Mouse (Mus musculus) forebrain, embryonic 10.5 days (tissue): ENCODE data around the gene Gm9964. TPM values are rescaled to one million over a fixed set of nuclear protein-coding genes. Genes with fewer than 3 reads are reported as not detected.
"Not testable (repeated sequence)": the region's sequence is repeated elsewhere in the genome, so short reads cannot be mapped to it uniquely, and the experiment has no call there.

Experiments used
- DNase-seq: peaks from one replicate; pipeline ENCODE4 v3.0.0-alpha.2; 2017; ENCODE audit warnings: low spot score; ENCODE audit errors: extremely low spot score
- H3K27ac ChIP-seq: fragments of 300-500 bp; sonication (generic); 2 replicates; pipeline ENCODE4 v1.5.1; 2016; ENCODE audit warnings: mild to moderate bottlenecking
- H3K27me3 ChIP-seq: fragments of 300-500 bp; sonication (generic); 2 replicates; pipeline ENCODE4 v1.6.1; 2016; ENCODE audit warnings: mild to moderate bottlenecking; ENCODE audit not compliant: poor library complexity, severe bottlenecking
- H3K36me3 ChIP-seq: fragments of 300-500 bp; sonication (generic); replicated peaks from 2 replicates; pipeline ENCODE4 v1.6.1; 2016; ENCODE audit warnings: mild to moderate bottlenecking, moderate library complexity
- H3K4me1 ChIP-seq: fragments of 300-500 bp; sonication (generic); 2 replicates; pipeline ENCODE4 v1.6.1; 2016
- H3K4me3 ChIP-seq: fragments of 300-500 bp; sonication (generic); 2 replicates; pipeline ENCODE4 v1.5.1; 2016; ENCODE audit warnings: mild to moderate bottlenecking, moderate library complexity
- H3K9me3 ChIP-seq: fragments of 300-500 bp; sonication (generic); 2 replicates; pipeline ENCODE4 v1.6.1; 2016; ENCODE audit warnings: mild to moderate bottlenecking, moderate library complexity
- WGBS: fragments of 180-500 bp; shearing (Covaris S2); methylation state at CpG from one replicate; pipeline ENCODE4 v1.1.7; 2016; 5-methylcytosine and 5-hydroxymethylcytosine counted together
- polyA plus RNA-seq: library from polyadenylated mRNA; unstranded; fragments of >200 nt; fragmentation: Nextera tagmentation; extraction: Ambion mirVana; gene quantifications from 2 replicates; pipeline ENCODE4 v1.2.1, GENCODE M21; 2016

Gene Gm9964
- polyA plus RNA-seq, 1 experiment from 2014 or later = not detected

DNA sequence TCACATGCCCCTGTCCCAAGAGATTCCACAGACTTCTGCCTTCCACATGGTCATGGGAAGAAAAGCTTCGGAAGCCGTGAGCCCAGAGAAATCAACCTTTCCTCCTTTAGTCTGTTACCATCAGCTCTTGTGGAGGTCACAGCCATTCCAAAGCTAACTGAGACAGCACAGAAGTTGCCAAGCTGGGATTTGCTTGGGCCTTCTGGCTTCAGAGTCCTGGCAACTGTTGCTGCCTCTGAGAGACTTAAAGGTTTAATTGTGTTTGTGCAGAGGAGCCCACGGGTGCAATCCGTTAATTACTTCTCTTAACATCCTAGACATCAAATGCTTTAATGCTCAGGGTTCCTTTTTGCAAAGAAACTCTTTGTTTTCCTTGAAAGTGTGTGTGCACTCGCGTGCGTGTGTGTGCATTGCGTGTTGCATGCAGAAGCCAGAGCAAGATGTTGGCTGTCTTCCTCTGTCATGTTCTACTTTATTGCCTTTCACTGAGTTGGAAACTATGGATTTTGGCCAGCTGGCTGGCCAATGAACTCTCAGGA is 20.2 kb upstream of the Gm9964 start:
- no peaks in the 10 kb centered on the region for H3K9me3 ChIP-seq
- H3K27ac ChIP-seq = no peak overlapping the region
- WGBS = 79% methylated on average over 8 of the region's 8 CpGs
- no peak for DNase-seq
- no peaks in the 10 kb centered on the region for H3K36me3 ChIP-seq
- H3K27me3 ChIP-seq = no peaks in the 10 kb centered on the region
- H3K4me3 ChIP-seq = no peak overlapping the region
- peaks cover 11% of the 10 kb centered on the region for H3K4me1 ChIP-seq

DNA sequence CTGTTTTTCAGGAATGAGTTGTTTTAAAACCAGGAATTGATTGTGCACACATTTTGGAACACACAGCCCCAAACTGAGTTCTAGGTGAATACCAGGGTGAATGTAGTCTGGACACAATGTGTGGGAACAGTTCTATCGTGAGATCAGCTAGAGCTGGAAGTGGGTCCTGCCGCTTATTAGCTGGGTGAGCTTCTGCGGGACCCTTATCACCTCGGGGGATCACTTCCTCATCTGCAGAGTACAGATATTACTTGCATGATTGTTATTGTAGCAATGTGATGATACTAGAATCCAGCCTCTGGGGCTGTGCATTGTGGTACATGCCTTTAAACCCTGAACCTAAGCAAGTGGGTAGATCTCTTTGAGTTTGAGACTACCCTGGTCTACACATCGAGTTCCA is 13.8 kb upstream of the Gm9964 start:
- H3K36me3 ChIP-seq = no peaks in the 10 kb centered on the region
- 90% methylated on average over 5 of the region's 5 CpGs for WGBS
- DNase-seq = no peak
- no peak overlapping the region for H3K4me3 ChIP-seq
- H3K27ac ChIP-seq = no peak overlapping the region
- peaks cover 32% of the 10 kb centered on the region for H3K4me1 ChIP-seq
- no peaks in the 10 kb centered on the region for H3K9me3 ChIP-seq
- no peaks in the 10 kb centered on the region for H3K27me3 ChIP-seq

DNA sequence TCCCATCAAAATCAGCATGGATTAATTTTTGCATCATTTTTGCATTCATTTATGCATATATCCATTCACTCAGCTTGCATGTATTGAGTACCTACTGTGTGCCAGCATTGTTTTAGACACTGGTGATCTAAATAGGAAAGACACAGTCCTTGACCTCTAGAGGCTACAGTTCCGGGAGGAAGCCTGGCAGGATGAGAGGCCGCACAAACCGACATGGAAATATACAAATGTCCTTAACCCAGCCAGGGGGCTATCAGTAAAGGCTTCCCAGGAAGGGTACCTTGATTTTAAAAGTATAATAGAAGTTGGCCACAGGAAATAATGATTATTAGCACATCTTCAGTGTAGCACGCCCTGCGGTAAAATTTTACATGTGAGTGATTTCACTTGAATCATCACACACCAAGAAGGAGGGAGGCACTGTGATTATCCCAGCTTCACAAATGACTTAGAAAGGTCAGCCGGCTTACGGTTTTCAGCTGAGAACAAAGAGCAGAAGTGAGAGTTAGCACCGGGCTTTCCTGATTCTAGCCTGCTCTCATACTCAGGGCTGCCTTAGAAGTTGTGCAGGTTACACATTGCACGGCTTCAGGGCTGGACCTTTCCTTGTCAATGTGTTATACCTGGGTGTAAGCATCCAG is 11.0 kb upstream of the Gm9964 start:
- H3K27ac ChIP-seq = peak overlapping the region; percentile 88
- no peaks in the 10 kb centered on the region for H3K36me3 ChIP-seq
- no peaks in the 10 kb centered on the region for H3K9me3 ChIP-seq
- WGBS = 40% methylated on average over 9 of the region's 9 CpGs
- H3K27me3 ChIP-seq = no peaks in the 10 kb centered on the region
- no peak overlapping the region; the same call in 1 of the 2 replicates for H3K4me3 ChIP-seq
- peaks cover 32% of the 10 kb centered on the region for H3K4me1 ChIP-seq
- DNase-seq = no peak

DNA sequence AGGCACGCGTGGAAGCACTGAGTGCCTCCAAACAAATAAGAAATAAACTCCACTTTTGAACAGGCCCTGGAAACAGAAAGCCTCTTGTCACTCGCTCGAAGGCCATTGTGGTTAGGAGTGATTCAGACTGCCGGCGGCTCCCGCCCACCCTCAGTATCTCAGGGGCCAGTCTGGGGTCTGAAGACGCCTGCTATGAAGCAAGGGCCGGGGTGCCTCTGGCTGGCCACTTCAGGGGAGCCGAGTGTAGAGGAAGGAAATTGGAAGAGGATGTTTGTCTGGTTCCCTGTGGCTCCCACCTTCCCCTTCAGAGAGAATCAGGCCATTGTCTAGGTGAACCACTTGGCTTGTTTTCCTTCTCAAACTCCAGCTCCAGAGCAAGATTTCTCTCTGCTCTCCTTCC is 10.3 kb upstream of the Gm9964 start:
- peaks cover 32% of the 10 kb centered on the region for H3K4me1 ChIP-seq

DNA sequence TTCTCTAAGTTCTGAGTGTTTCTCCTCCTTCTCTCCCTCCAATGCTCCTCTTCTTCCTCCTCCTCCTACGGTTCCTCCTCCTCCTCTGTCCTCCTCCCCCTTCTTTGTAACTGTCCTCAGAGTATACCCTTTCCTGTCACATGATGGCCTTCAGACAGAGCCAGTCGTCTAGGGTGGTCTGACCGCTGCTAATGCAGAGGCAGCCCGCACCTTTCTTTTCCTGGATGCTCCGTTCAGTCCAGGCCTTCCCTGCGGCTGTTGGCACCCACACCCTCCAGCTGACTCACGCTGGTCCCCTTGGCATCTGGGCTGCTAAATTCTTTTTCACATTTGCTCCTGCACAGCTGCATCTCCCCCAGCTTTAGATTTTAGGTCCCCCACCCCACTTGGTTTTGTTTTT is 9.8 kb upstream of the Gm9964 start:
- Histone ChIP-seq H3K4me1 (peaks cover 32% of the 10 kb centered on the region), H3K4me3 (no peak overlapping the region), H3K36me3 (no peaks in the 10 kb centered on the region), H3K27ac (peak overlapping the region; percentile 88), H3K27me3 (no peaks in the 10 kb centered on the region), H3K9me3 (no peaks in the 10 kb centered on the region)
- WGBS = 40% methylated on average over 7 of the region's 7 CpGs
- peak; percentile 34 for DNase-seq

More for the DNA sequence above, 10.3 kb upstream of the Gm9964 start:
- 11% methylated on average over 10 of the region's 10 CpGs for WGBS
- Histone ChIP-seq H3K9me3 (no peaks in the 10 kb centered on the region), H3K27me3 (no peaks in the 10 kb centered on the region), H3K27ac (peak overlapping the region; percentile 88), H3K4me3 (no peak overlapping the region; the same call in 1 of the 2 replicates), H3K36me3 (no peaks in the 10 kb centered on the region)
- DNase-seq = peak; percentile 65

GRCm38 (mm10) chr11:79305697-79306340 is 9.1 kb upstream of the Gm9964 start:
- Histone ChIP-seq H3K4me3 (no peak overlapping the region), H3K4me1 (peaks cover 32% of the 10 kb centered on the region), H3K36me3 (no peaks in the 10 kb centered on the region), H3K27me3 (no peaks in the 10 kb centered on the region), H3K27ac (peak overlapping the region; percentile 88), H3K9me3 (no peaks in the 10 kb centered on the region)
- WGBS = 85% methylated on average over 9 of the region's 9 CpGs
- DNase-seq = no peak

DNA sequence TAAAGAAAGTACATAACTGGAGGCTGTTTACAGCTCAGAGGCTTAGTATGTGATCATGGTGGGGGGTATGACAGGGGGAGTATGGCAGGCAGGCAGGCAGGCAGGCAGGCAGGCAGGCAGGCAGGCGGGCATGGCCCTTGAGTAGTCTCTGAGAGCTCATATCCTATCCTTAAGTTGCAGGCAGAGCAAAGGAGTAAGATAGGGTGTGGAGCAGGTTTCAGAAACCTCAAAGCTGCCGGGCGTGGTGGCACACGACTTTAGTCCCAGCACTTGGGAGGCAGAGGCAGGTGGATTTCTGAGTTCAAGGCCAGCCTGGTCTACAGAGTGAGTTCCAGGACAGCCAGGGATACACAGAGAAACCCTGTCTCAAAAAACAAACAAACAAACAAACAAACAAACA is 7.5 kb upstream of the Gm9964 start:
- not testable (repeated sequence) for H3K36me3 ChIP-seq, DNase-seq, H3K27me3 ChIP-seq, H3K9me3 ChIP-seq, H3K4me3 ChIP-seq
- Histone ChIP-seq H3K4me1 (peaks cover 32% of the 10 kb centered on the region), H3K27ac (peak overlapping the region; percentile 51; the same call in 1 of the 2 replicates)
- WGBS = 91% methylated on average over 4 of the region's 4 CpGs

GRCm38 (mm10) chr11:79303109-79303508 is 6.4 kb upstream of the Gm9964 start:
- Histone ChIP-seq H3K27ac (no peak overlapping the region), H3K4me1 (peaks cover 24% of the 10 kb centered on the region), H3K36me3 (no peaks in the 10 kb centered on the region), H3K9me3 (no peaks in the 10 kb centered on the region), H3K27me3 (no peaks in the 10 kb centered on the region), H3K4me3 (no peak overlapping the region)
- no peak for DNase-seq
- WGBS = 88% methylated on average over 6 of the region's 6 CpGs

DNA sequence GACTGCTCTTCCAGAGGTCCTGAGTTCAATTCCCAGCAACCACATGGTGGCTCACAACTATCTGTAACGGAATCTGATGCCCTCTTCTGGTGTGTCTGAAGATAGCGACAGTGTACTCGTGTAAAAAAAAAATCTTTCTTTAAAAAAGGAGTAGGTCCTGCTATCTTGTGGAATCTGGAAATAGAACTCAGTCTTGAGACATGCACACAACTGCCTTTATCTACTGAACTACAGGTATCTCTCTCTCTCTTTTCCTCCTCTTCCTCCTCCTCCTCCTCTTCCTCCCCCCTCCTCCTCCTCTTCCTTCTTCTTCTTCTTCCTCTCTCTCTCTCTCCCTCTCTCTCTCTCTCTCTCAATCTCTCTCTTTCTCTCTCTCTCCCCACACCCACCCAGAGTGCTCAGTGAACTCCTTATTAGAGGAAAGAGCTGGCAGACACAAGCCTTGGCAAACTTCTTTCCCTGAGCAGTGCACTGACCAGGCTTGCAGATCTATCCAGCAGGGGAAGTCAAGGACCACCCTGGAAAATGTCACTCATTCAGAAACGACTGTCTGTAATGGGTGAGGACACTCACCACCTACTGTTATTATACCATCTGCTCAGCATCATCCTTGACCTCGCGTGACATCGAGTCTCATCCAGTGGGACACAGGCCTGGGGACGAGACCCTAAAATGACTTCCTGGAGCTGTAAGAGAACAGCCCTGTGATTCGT is 3.2 kb upstream of the Gm9964 start:
- H3K27me3 ChIP-seq = no peaks in the 10 kb centered on the region
- no peak overlapping the region for H3K27ac ChIP-seq
- WGBS = 85% methylated on average over 9 of the region's 9 CpGs
- no peaks in the 10 kb centered on the region for H3K36me3 ChIP-seq
- no peak for DNase-seq
- H3K4me1 ChIP-seq = no peaks in the 10 kb centered on the region
- H3K9me3 ChIP-seq = no peaks in the 10 kb centered on the region
- H3K4me3 ChIP-seq = no peak overlapping the region

GRCm38 (mm10) chr11:79296167-79296566 is 539 bp downstream of the Gm9964 start:
- Histone ChIP-seq H3K36me3 (no peaks in the 10 kb centered on the region), H3K4me3 (no peak overlapping the region), H3K27me3 (no peaks in the 10 kb centered on the region), H3K9me3 (no peaks in the 10 kb centered on the region), H3K4me1 (no peaks in the 10 kb centered on the region), H3K27ac (no peak overlapping the region)
- peak; percentile 33 for DNase-seq
- WGBS = 44% methylated on average over 1 of the region's 1 CpGs

- Histone ChIP-seq H3K4me1 (no peaks in the 10 kb centered on the region), H3K27ac (no peak overlapping the region), H3K4me3 (no peak overlapping the region), H3K9me3 (no peaks in the 10 kb centered on the region), H3K27me3 (no peaks in the 10 kb centered on the region), H3K36me3 (no peaks in the 10 kb centered on the region)
- WGBS = 76% methylated on average over 1 of the region's 1 CpGs
- no peak for DNase-seq
These were observed 2.7 kb downstream of the Gm9964 start for GRCm38 (mm10) chr11:79293971-79294370.

DNA sequence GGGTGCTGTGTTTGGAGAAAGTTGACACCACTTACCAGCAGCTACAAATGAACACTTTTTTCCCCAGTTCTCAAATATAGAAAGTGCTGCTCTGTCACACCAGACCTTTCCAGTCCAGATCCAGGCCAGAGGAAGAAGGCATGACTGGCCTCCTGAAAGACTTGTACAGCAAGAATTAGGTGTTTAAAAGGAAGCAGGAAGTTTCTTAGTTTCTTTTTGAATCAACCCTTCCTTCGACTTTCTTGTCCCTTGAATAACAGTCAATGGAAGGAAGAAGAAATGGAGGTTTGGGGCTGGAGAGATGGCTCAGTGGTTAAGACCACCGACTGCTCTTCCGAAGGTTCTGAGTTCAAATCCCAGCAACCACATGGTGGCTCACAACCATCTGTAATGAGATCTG is 3.7 kb downstream of the Gm9964 start:
- WGBS = 88% methylated on average over 3 of the region's 3 CpGs
- DNase-seq = no peak
- H3K27me3 ChIP-seq = no peaks in the 10 kb centered on the region
- no peaks in the 10 kb centered on the region for H3K9me3 ChIP-seq
- no peaks in the 10 kb centered on the region for H3K4me1 ChIP-seq
- no peak overlapping the region for H3K27ac ChIP-seq
- H3K36me3 ChIP-seq = no peaks in the 10 kb centered on the region
- H3K4me3 ChIP-seq = no peak overlapping the region

DNA sequence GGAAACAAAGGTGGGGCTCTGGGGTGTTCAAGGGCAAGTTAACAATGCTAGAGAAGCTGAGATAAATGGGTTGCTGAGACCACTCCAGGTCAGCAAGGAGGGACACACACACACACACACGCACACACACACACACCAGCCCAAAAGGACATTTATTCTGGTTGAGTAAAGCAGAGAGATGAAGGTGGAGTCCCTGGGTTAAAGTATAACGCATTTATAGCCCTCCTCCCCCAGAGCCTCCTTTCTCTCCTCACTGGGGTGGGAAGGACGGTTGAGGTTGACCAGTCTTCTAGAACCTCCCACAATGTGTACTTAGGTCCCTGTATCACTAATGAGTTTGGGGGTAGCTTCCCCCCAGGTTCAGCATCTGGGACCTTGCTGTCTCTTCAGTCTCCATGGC is 4.6 kb downstream of the Gm9964 start:
- WGBS = 76% methylated on average over 3 of the region's 3 CpGs
- Histone ChIP-seq H3K9me3 (no peaks in the 10 kb centered on the region), H3K36me3 (no peaks in the 10 kb centered on the region), H3K27me3 (no peaks in the 10 kb centered on the region), H3K27ac (no peak overlapping the region), H3K4me3 (no peak overlapping the region), H3K4me1 (peaks cover 3% of the 10 kb centered on the region; the same call in 1 of the 2 replicates)
- no peak for DNase-seq
